Mouse (Mus musculus): ENCODE measurements around the gene Catsper3. TPM values are rescaled to one million over a fixed set of nuclear protein-coding genes. Genes with fewer than 3 reads are reported as not detected.

The Catsper3 gene
- not detected in 2 replicates for polyA plus RNA-seq (2016; fragmentation: Nextera tagmentation; extraction: Ambion mirVana)

DNA sequence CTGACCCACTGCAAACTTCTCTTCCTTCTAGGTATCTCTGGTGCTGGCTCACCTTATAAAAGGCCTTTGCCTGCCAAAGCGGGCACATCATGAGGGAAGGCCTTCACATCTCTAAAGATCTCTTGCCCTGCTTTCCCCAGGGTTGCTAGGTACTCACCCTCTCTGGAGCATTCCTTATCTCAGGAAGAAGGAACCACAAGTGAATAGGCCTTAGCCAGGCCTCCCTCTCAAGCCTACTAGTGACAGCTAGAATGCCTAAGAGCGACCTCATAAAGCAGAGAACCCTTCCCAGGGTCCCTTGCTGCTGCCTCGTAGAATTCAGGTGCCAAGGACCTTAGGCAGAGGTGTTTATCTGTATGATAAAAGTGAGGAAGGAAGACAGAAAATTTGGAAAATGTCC is at the start of gene Catsper3:
Gene Catsper3, plus strand, starts transcription at position 301 of the 400 bp plus-strand sequence.
- 88% methylated on average over 3 of the region's 3 CpGs for WGBS
- Histone ChIP-seq H3K27me3 (ENCODE audit: insufficient read depth, poor library complexity, severe bottlenecking) (no peaks in the 10 kb centered on the region), H3K9me3 (0 out of 2 replicates have a peak, but pooled peaks cover 3% of the 10 kb centered on the region), H3K36me3 (no peaks in the 10 kb centered on the region), H3K4me1 (replicated peaks) (no peaks in the 10 kb centered on the region), H3K27ac (no peak within 1 kb of the TSS), H3K4me3 (no peak within 1 kb of the TSS)
- DNase-seq (ENCODE audit: low spot score) = no peak

DNA sequence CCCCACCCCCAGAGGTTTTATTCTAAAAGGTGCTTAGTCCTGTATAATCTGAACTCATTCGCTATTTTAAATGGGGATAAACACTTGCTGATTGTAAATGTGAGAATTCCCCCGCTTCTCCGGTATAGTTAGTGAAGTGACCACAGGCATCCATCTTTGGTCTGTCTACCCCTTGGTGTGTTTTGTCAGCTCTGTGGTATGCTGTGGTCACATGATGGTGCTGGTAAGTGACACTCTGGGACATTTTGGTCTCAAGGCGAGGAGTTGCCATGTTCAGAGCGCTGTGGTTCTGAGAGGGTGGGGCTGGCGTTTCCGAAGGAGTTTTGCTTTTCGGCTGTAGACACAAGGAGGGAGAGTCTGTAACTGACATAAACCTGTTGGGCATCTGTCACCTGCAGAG is 46.5 kb upstream of the Catsper3 start:
- no peaks in the 10 kb centered on the region for H3K27me3 ChIP-seq (ENCODE audit: insufficient read depth, poor library complexity, severe bottlenecking)
- 0 out of 2 replicates have a peak, but pooled peaks cover 3% of the 10 kb centered on the region for H3K4me1 ChIP-seq (replicated peaks)
- H3K27ac ChIP-seq = no peak overlapping the region
- 92% methylated on average over 8 of the region's 8 CpGs for WGBS
- no peak overlapping the region for H3K4me3 ChIP-seq
- DNase-seq (ENCODE audit: low spot score) = no peak
- H3K9me3 ChIP-seq = no peaks in the 10 kb centered on the region
- no peaks in the 10 kb centered on the region for H3K36me3 ChIP-seq

DNA sequence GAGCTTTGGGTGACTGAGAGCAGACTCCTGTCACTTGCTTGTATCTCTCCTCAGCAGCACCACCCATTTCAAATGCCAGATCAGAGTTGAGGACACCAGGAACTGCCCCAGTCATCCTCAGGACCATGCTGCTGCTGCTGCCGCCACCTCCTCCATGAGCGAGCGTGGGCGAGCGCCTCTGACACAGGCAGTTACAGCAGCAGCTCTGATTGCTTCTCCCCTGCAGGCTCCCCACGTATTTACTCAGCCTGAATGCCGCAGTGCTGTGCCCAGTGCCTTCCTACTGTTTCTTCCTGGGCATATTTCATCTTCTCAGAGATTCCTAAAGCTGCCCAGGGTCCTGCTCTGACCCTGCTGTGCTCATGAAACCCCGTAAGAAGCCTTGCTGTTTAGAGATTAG is 42.1 kb upstream of the Catsper3 start:
- 67% methylated on average over 8 of the region's 8 CpGs for WGBS
- DNase-seq (ENCODE audit: low spot score) = no peak
- H3K9me3 ChIP-seq = 0 out of 2 replicates have a peak, but pooled peaks cover 3% of the 10 kb centered on the region
- H3K4me1 ChIP-seq (replicated peaks) = 0 out of 2 replicates have a peak, but pooled peaks cover 3% of the 10 kb centered on the region
- no peaks in the 10 kb centered on the region for H3K36me3 ChIP-seq
- no peak overlapping the region for H3K27ac ChIP-seq
- H3K27me3 ChIP-seq (ENCODE audit: insufficient read depth, poor library complexity, severe bottlenecking) = no peaks in the 10 kb centered on the region
- no peak overlapping the region for H3K4me3 ChIP-seq

DNA sequence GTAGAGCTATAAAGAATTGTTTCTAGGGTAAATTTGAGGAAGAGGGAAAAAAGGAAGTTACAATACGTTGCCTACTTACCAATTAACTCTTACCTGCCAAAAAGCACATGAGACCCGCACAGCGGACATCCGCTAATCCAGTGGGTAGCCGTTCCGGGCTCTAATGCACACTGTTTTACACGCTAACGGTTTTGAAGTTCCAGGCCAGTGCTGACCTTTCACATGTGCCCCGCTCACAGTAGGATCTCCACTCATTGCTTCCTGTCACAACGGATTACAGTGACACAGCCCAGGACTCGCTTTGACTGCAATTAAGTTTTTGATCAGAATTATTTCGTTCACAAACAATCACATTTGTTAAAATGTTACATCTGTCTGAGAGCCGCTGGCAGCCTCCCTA is 30.0 kb upstream of the Catsper3 start:
- Histone ChIP-seq H3K9me3 (no peaks in the 10 kb centered on the region), H3K4me3 (no peak overlapping the region), H3K36me3 (no peaks in the 10 kb centered on the region), H3K27me3 (ENCODE audit: insufficient read depth, poor library complexity, severe bottlenecking) (no peaks in the 10 kb centered on the region), H3K4me1 (replicated peaks) (peaks cover 10% of the 10 kb centered on the region), H3K27ac (no peak overlapping the region)
- no peak for DNase-seq (ENCODE audit: low spot score)
- WGBS = 85% methylated on average over 13 of the region's 13 CpGs

DNA sequence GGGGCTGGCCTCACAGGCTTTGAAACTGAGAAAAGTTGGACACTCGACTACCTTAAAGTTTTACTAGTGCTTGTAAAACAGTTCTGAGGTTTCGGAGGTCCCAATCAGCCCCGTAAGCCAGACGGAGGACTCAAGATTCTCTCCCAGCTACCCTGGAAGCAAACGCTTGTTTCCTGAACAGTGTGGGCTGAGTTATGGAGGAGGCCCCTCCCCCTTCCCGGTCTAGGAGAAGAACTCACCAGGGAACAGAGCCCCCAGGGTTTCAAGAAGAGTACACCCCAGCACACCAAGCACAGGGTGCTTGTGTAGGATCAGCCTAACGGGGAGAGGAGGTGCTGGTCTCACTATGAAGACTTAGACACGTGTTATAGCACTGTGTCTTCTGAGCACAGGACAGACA is 27.6 kb upstream of the Catsper3 start:
- H3K4me3 ChIP-seq = no peak overlapping the region
- peaks cover 17% of the 10 kb centered on the region for H3K4me1 ChIP-seq (replicated peaks)
- no peak for DNase-seq (ENCODE audit: low spot score)
- 47% methylated on average over 8 of the region's 8 CpGs for WGBS
- H3K36me3 ChIP-seq = no peaks in the 10 kb centered on the region
- H3K9me3 ChIP-seq = no peaks in the 10 kb centered on the region
- peak overlapping the region; percentile 36 for H3K27ac ChIP-seq
- H3K27me3 ChIP-seq (ENCODE audit: insufficient read depth, poor library complexity, severe bottlenecking) = no peaks in the 10 kb centered on the region

DNA sequence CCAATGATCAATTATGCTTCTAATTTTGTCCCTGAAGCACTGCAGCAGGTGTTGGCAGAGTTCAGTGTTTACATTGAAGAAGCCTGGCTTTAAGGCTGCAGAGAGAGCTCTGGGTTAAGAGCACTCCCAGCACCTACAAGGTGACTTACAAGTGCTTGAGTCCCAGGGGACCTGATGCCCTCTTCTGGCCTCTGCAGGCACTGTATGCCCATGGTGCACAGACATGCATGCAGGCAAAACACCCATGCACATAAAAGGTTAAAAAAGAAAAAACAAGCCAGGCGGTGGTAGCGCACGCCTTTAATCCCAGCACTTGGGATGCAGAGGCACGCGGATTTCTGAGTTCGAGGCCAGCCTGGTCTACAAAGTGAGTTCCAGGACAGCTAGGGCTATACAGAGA is 26.7 kb upstream of the Catsper3 start:
- no peaks in the 10 kb centered on the region for H3K9me3 ChIP-seq
- no peak overlapping the region for H3K27ac ChIP-seq
- no peak overlapping the region for H3K4me3 ChIP-seq
- H3K36me3 ChIP-seq = no peaks in the 10 kb centered on the region
- H3K27me3 ChIP-seq (ENCODE audit: insufficient read depth, poor library complexity, severe bottlenecking) = no peaks in the 10 kb centered on the region
- no peak for DNase-seq (ENCODE audit: low spot score)
- peaks cover 17% of the 10 kb centered on the region for H3K4me1 ChIP-seq (replicated peaks)
- WGBS = 83% methylated on average over 6 of the region's 6 CpGs

DNA sequence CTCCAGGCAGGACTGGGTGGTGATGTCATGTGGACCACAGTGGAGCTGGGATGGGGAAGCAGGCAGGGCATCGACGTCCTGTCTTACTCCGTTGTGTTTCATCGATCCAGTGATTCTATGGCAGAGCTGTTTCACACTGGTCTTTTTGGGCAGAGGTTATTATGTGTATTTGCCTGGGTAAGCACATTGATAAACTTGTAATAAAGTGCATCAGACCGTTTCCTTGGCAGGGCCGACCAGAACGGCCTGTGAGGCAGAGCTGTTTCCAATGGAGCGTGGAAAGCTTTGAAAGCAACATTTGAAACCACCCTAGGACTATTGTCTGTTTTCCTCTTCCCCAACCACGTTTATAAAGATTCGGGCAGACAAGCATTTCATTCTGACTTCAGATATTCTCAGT is 23.8 kb upstream of the Catsper3 start:
- H3K36me3 ChIP-seq = no peaks in the 10 kb centered on the region
- H3K4me1 ChIP-seq (replicated peaks) = peaks cover 17% of the 10 kb centered on the region
- no peaks in the 10 kb centered on the region for H3K9me3 ChIP-seq
- DNase-seq (ENCODE audit: low spot score) = no peak
- no peak overlapping the region for H3K4me3 ChIP-seq
- H3K27ac ChIP-seq = no peak overlapping the region
- no peaks in the 10 kb centered on the region for H3K27me3 ChIP-seq (ENCODE audit: insufficient read depth, poor library complexity, severe bottlenecking)
- WGBS = 49% methylated on average over 10 of the region's 10 CpGs

DNA sequence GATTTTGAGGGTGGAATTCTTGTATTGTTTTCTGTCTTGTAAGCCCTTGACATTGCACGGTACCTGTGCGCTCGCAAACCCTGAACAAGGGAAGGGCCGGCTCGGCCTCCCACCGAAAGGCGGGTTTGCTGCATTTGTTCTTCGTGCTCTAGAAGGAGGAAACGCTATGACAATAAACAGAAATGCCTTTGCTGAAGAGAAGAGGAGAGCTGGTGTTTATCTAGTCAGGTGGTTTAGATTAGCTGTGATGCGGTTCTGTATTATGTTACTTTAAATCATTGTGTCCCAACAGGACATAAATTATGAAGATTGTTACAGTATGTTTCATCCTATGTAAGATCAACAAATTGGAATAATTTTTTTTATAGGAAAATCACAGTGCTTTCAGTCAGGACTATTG is 22.9 kb upstream of the Catsper3 start:
- no peak for DNase-seq (ENCODE audit: low spot score)
- H3K36me3 ChIP-seq = no peaks in the 10 kb centered on the region
- H3K4me1 ChIP-seq (replicated peaks) = peaks cover 15% of the 10 kb centered on the region
- no peaks in the 10 kb centered on the region for H3K27me3 ChIP-seq (ENCODE audit: insufficient read depth, poor library complexity, severe bottlenecking)
- H3K4me3 ChIP-seq = no peak overlapping the region
- WGBS = 82% methylated on average over 10 of the region's 10 CpGs
- H3K27ac ChIP-seq = no peak overlapping the region
- H3K9me3 ChIP-seq = no peaks in the 10 kb centered on the region

DNA sequence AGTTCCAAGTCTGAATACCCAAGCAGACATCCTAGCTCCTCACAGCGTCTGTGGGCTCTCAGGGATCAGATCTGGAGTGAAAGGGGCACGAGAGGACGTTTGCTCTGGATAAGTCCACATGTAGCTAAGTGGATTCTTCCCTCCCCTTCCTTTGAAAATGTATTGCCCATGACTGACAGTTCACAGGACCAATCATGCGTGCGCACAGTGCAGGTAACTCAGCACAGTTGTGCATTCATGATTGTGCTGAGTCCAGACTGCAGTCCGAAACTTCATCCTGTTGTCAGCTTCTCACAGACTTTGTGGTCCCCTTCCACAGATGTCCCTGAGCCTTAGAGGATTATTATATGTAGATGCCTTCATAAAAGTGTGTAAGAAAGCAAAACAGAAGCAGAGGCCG is 10.0 kb upstream of the Catsper3 start:
- no peak overlapping the region for H3K4me3 ChIP-seq
- no peak for DNase-seq (ENCODE audit: low spot score)
- H3K4me1 ChIP-seq (replicated peaks) = 0 out of 2 replicates have a peak, but pooled peaks cover 7% of the 10 kb centered on the region
- no peaks in the 10 kb centered on the region for H3K27me3 ChIP-seq (ENCODE audit: insufficient read depth, poor library complexity, severe bottlenecking)
- H3K27ac ChIP-seq = no peak overlapping the region
- no peaks in the 10 kb centered on the region for H3K36me3 ChIP-seq
- WGBS = 86% methylated on average over 7 of the region's 7 CpGs
- no peaks in the 10 kb centered on the region for H3K9me3 ChIP-seq

DNA sequence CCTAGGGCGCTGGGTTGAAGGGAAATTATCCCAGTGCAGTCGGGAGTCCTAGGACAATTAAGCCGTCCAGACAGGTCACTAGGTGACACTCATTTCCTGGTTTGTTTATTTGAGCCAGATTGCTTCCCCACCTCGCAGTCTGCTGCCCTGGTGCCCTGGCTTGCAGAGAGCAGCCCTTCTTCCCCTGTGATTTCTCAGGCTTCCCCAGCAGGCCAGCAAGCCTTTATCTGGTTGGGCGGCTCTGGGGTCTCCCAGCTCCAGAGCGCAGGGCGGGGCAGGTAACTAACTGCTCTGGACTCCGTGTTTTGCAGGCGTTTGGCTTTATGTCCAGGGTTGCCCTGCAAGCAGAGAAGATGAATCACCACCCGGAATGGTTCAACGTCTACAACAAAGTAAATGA is 9.3 kb upstream of the Catsper3 start:
- DNase-seq (ENCODE audit: low spot score) = no peak
- 67% methylated on average over 11 of the region's 11 CpGs for WGBS
- Histone ChIP-seq H3K4me3 (no peak overlapping the region), H3K27ac (no peak overlapping the region), H3K27me3 (ENCODE audit: insufficient read depth, poor library complexity, severe bottlenecking) (no peaks in the 10 kb centered on the region), H3K9me3 (no peaks in the 10 kb centered on the region), H3K36me3 (no peaks in the 10 kb centered on the region), H3K4me1 (replicated peaks) (0 out of 2 replicates have a peak, but pooled peaks cover 7% of the 10 kb centered on the region)

DNA sequence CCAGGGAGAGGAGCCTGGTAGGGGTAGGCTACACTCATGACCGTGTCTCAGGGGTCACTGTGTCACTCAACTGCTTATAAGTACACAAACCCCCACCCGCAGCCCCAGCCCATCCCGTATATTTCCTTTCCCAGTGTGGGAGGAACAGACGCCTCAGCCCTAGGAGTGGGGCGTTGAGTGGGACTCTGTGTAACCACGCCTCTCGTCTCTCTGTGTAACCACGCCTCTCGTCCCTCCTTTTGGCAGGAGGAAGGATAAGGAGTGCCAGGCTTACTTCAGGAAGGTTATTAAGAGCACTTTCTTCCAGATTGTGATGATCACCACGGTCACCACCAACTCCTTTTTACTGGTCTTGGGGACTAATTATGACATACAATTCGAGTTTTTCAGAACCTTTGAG is 1.8 kb downstream of the Catsper3 start:
- 82% methylated on average over 11 of the region's 11 CpGs for WGBS
- no peaks in the 10 kb centered on the region for H3K4me1 ChIP-seq (replicated peaks)
- no peak for DNase-seq (ENCODE audit: low spot score)
- H3K27me3 ChIP-seq (ENCODE audit: insufficient read depth, poor library complexity, severe bottlenecking) = no peaks in the 10 kb centered on the region
- no peak overlapping the region for H3K4me3 ChIP-seq
- no peak overlapping the region for H3K27ac ChIP-seq
- 0 out of 2 replicates have a peak, but pooled peaks cover 3% of the 10 kb centered on the region for H3K9me3 ChIP-seq
- H3K36me3 ChIP-seq = no peaks in the 10 kb centered on the region

DNA sequence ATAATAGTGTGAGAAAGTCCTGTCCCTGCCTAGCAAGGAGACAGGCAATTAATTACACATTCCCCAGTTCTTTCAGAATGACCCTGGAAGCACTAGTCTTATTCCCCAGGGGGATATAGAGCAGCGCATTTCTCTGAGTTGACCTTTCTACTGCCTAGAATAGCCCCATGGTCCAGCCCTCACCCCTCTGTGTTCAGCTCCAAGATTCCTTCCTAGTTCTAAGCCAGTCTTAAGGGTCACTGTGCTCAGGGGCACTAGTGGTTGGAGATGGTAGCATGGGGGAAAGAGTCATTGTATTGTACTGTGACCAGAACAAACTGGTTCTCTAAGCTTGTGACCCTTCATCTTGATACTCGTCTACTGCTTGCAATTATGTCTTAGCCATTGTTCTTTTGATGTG is 16.9 kb downstream of the Catsper3 start:
- Histone ChIP-seq H3K9me3 (peaks cover 6% of the 10 kb centered on the region; the same call in 1 of the 2 replicates), H3K27me3 (ENCODE audit: insufficient read depth, poor library complexity, severe bottlenecking) (no peaks in the 10 kb centered on the region), H3K4me1 (replicated peaks) (no peaks in the 10 kb centered on the region), H3K4me3 (no peak overlapping the region), H3K36me3 (no peaks in the 10 kb centered on the region), H3K27ac (no peak overlapping the region)
- WGBS = 64% methylated on average over 2 of the region's 2 CpGs
- no peak for DNase-seq (ENCODE audit: low spot score)

DNA sequence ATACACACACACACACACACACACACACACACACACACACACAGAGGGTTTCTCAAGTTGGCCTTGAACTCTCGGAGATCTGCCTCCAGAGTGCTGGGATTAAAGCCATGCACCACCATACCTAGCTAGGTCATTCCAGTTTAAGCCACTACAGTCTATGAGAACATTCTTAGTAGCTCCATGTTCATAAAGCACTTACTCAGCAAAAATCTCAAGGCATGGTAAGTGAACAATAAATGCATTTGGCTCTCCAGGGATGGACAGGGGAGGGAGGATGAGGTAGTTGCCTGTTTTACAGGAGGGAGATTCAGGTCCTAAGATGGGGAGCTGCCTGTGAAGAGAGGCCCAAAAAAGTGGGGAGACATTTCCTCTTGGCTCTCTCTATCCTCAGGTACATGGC is 19.6 kb downstream of the Catsper3 start:
- no peak for DNase-seq (ENCODE audit: low spot score)
- H3K36me3 ChIP-seq = no peaks in the 10 kb centered on the region

DNA sequence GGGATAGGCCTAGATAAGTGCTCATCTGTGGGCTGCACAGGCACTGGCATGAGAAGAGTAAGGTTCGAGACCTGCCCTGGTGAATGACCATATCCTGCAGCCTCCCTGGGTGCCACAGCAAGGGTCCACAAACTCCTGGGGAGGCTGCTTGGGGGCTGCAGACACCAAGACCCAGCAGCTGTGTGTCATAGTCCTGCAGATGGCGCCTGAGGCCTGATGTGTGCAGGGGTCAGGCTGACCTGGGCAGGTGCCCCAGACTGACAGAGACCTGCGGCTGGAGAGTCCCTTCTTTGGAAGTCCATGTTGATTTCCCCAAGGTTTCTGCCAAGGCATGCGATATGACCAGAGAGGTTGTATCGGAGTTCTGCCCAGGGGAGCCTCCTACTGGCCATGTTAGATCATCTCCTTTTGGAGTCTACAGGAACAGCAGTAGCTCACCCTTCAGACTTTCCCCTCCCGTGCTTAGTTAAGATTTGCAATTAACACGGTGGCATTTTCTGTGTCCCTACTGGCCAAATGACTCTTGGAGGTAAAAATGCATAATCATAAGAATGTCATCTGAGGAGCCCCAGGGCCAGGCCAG is 24.8 kb downstream of the Catsper3 start:
- no peak for DNase-seq (ENCODE audit: low spot score)
- 72% methylated on average over 7 of the region's 7 CpGs for WGBS
- Histone ChIP-seq H3K4me1 (replicated peaks) (0 out of 2 replicates have a peak, but pooled peaks cover 4% of the 10 kb centered on the region), H3K4me3 (no peak overlapping the region), H3K9me3 (no peaks in the 10 kb centered on the region), H3K27me3 (ENCODE audit: insufficient read depth, poor library complexity, severe bottlenecking) (no peaks in the 10 kb centered on the region; the same call in 1 of the 2 replicates), H3K36me3 (no peaks in the 10 kb centered on the region), H3K27ac (no peak overlapping the region)

More for the DNA sequence above, 19.6 kb downstream of the Catsper3 start:
- WGBS = 93% methylated on average over 1 of the region's 1 CpGs
- Histone ChIP-seq H3K27me3 (ENCODE audit: insufficient read depth, poor library complexity, severe bottlenecking) (no peaks in the 10 kb centered on the region), H3K4me1 (replicated peaks) (no peaks in the 10 kb centered on the region), H3K27ac (no peak overlapping the region), H3K4me3 (no peak overlapping the region), H3K9me3 (peaks cover 6% of the 10 kb centered on the region; the same call in 1 of the 2 replicates)
